Mouse (Mus musculus) liver, adult 2 months (tissue): ENCODE measurements around the gene Mki67. TPM values are rescaled to one million over a fixed set of nuclear protein-coding genes. Genes with fewer than 3 reads are reported as not detected.
A peak's percentile ranks its signal among the peaks of the same experiment; 100 is the strongest.

Experiments used
- DNase-seq: peaks from one replicate; pipeline ENCODE4 v3.0.0-alpha.2; 2011; ENCODE audit warnings: low read depth, low spot score; ENCODE audit errors: extremely low read depth
- H3K27ac ChIP-seq: fragments of 200-500 bp; replicated peaks from 2 replicates; pipeline ENCODE4 v1.5.1; 2012; ENCODE audit warnings: low read depth, mild to moderate bottlenecking, control low read depth, inconsistent platforms, low read length; ENCODE audit not compliant: insufficient read depth
- H3K27me3 ChIP-seq: fragments of 200-500 bp; 2 replicates; pipeline ENCODE4 v1.6.1; 2012; ENCODE audit warnings: mild to moderate bottlenecking, moderate library complexity, low read length, inconsistent platforms; ENCODE audit not compliant: control insufficient read depth, insufficient read depth
- H3K36me3 ChIP-seq: fragments of 200-500 bp; 2 replicates; pipeline ENCODE4 v1.6.1; 2012; ENCODE audit warnings: low read length, inconsistent platforms; ENCODE audit not compliant: control insufficient read depth, insufficient read depth
- H3K4me1 ChIP-seq: fragments of 200-500 bp; 2 replicates; pipeline ENCODE4 v1.6.1; 2011; ENCODE audit warnings: low read length; ENCODE audit not compliant: control insufficient read depth, insufficient read depth
- H3K4me3 ChIP-seq: fragments of 200-500 bp; 2 replicates; pipeline ENCODE4 v1.5.1; 2011; ENCODE audit warnings: low read depth, mild to moderate bottlenecking, control low read depth, low read length, moderate library complexity; ENCODE audit not compliant: insufficient read depth
- H3K79me2 ChIP-seq: fragments of 200-500 bp; 2 replicates; pipeline ENCODE4 v1.6.1; 2012; ENCODE audit warnings: inconsistent platforms, mild to moderate bottlenecking, low read length, moderate library complexity; ENCODE audit not compliant: control insufficient read depth, insufficient read depth
- H3K9ac ChIP-seq: fragments of 200-500 bp; 2 replicates; pipeline ENCODE4 v1.6.1; 2012; ENCODE audit warnings: low read depth, mild to moderate bottlenecking, control low read depth, inconsistent platforms, low read length
- CTCF ChIP-seq: fragments of 200-500 bp; IDR thresholded peaks from 2 replicates; pipeline ENCODE4 v1.5.1; 2011; ENCODE audit warnings: low read depth, low read length, control low read depth
- POLR2A ChIP-seq: fragments of 200-500 bp; IDR thresholded peaks from 2 replicates; pipeline ENCODE4 v1.6.1; 2011; ENCODE audit warnings: low read length, control low read depth; ENCODE audit not compliant: insufficient read depth; ENCODE audit errors: extremely low read depth
- WGBS: fragments of 180-500 bp; shearing (Covaris S2); methylation state at CpG from one replicate; pipeline ENCODE4 v1.1.7; 2018; 5-methylcytosine and 5-hydroxymethylcytosine counted together
- polyA plus RNA-seq: library from polyadenylated mRNA; depleted of rRNA; stranded (reverse); fragments of >200 nt; gene quantifications from 2 replicates; pipeline ENCODE4 v1.2.3, GENCODE M21; 2012
- total RNA-seq: library from RNA; depleted of rRNA; stranded (reverse); fragments of >200 nt; gene quantifications from 2 replicates; pipeline ENCODE4 v1.2.3, GENCODE M21; 2014

Mki67 gene
- total and polyA plus RNA-seq, 2 experiments = 0.02 to 0.65 TPM

- Histone ChIP-seq H3K27ac (no peak overlapping the region), H3K79me2 (no peaks in the 10 kb centered on the region), H3K27me3 (peaks cover 2% of the 10 kb centered on the region; the same call in 1 of the 2 replicates), H3K4me1 (no peaks in the 10 kb centered on the region; the same call in 1 of the 2 replicates), H3K36me3 (no peaks in the 10 kb centered on the region), H3K4me3 (no peak overlapping the region), H3K9ac (no peak overlapping the region)
- TF ChIP-seq POLR2A (no peak), CTCF (no peak)
- 27% methylated on average over 7 of the region's 7 CpGs for WGBS
- no peak for DNase-seq
Measured at GRCm38 (mm10) chr7:135715166-135715565, 995 bp downstream of the Mki67 start.

GRCm38 (mm10) chr7:135713326-135713725 lies 2.8 kb downstream of the Mki67 start:
- Histone ChIP-seq H3K27me3 (peaks cover 2% of the 10 kb centered on the region; the same call in 1 of the 2 replicates), H3K4me1 (no peaks in the 10 kb centered on the region; the same call in 1 of the 2 replicates), H3K9ac (no peak overlapping the region), H3K4me3 (no peak overlapping the region), H3K36me3 (no peaks in the 10 kb centered on the region), H3K27ac (no peak overlapping the region), H3K79me2 (no peaks in the 10 kb centered on the region)
- DNase-seq = no peak
- TF ChIP-seq POLR2A (no peak), CTCF (no peak)
- WGBS = 92% methylated on average over 8 of the region's 8 CpGs

- Histone ChIP-seq H3K36me3 (no peaks in the 10 kb centered on the region), H3K9ac (no peak overlapping the region), H3K4me3 (no peak overlapping the region), H3K27me3 (peaks cover 2% of the 10 kb centered on the region; the same call in 1 of the 2 replicates), H3K27ac (no peak overlapping the region), H3K79me2 (no peaks in the 10 kb centered on the region), H3K4me1 (no peaks in the 10 kb centered on the region; the same call in 1 of the 2 replicates)
- no peak for TF ChIP-seq POLR2A
- no peak for TF ChIP-seq CTCF
- WGBS = 95% methylated on average over 1 of the region's 1 CpGs
- no peak for DNase-seq
Measured at GRCm38 (mm10) chr7:135712534-135712933, 3.6 kb downstream of the Mki67 start.

- no peak overlapping the region for H3K27ac ChIP-seq
- H3K36me3 ChIP-seq = no peaks in the 10 kb centered on the region
- H3K79me2 ChIP-seq = no peaks in the 10 kb centered on the region
Measured at GRCm38 (mm10) chr7:135710702-135711101, 5.5 kb downstream of the Mki67 start.

GRCm38 (mm10) chr7:135705753-135706152 lies 10.4 kb downstream of the Mki67 start:
- Histone ChIP-seq H3K4me1 (peaks cover 10% of the 10 kb centered on the region), H3K27me3 (no peaks in the 10 kb centered on the region), H3K4me3 (no peak overlapping the region), H3K9ac (no peak overlapping the region), H3K36me3 (no peaks in the 10 kb centered on the region), H3K79me2 (no peaks in the 10 kb centered on the region), H3K27ac (no peak overlapping the region)
- TF ChIP-seq CTCF (no peak), POLR2A (no peak)
- DNase-seq = peak; percentile 21
- WGBS = 88% methylated on average over 6 of the region's 6 CpGs

More at GRCm38 (mm10) chr7:135710702-135711101, 5.5 kb downstream of the Mki67 start:
- H3K9ac ChIP-seq = no peak overlapping the region
- DNase-seq = no peak
- WGBS = 77% methylated on average over 2 of the region's 2 CpGs
- no peaks in the 10 kb centered on the region; the same call in 1 of the 2 replicates for H3K4me1 ChIP-seq
- TF ChIP-seq POLR2A (no peak), CTCF (no peak)
- H3K4me3 ChIP-seq = no peak overlapping the region
- peaks cover 2% of the 10 kb centered on the region; the same call in 1 of the 2 replicates for H3K27me3 ChIP-seq

- Histone ChIP-seq H3K4me1 (peaks cover 10% of the 10 kb centered on the region), H3K27ac (no peak overlapping the region), H3K27me3 (no peaks in the 10 kb centered on the region), H3K4me3 (no peak overlapping the region), H3K36me3 (no peaks in the 10 kb centered on the region), H3K79me2 (no peaks in the 10 kb centered on the region), H3K9ac (no peak overlapping the region)
- TF ChIP-seq CTCF (no peak), POLR2A (no peak)
- no peak for DNase-seq
- 78% methylated on average over 1 of the region's 1 CpGs for WGBS
Measured at GRCm38 (mm10) chr7:135705083-135705482, 11.1 kb downstream of the Mki67 start.
